Mouse (Mus musculus) brain, embryonic 14.5 days (tissue): ENCODE results near the gene Pcgf1.

Experiments used
- CTCF ChIP-seq: fragments of 200-500 bp; IDR thresholded peaks from 2 replicates; pipeline ENCODE4 v1.5.1; 2012; ENCODE audit warnings: inconsistent platforms, mild to moderate bottlenecking, moderate library complexity, borderline replicate concordance; ENCODE audit not compliant: insufficient read depth, insufficient read length; ENCODE audit errors: extremely low read depth
- POLR2A ChIP-seq: fragments of 200-500 bp; IDR thresholded peaks from 2 replicates; pipeline ENCODE4 v1.6.1; 2012; ENCODE audit warnings: mild to moderate bottlenecking, inconsistent platforms, borderline replicate concordance; ENCODE audit not compliant: poor library complexity, insufficient read depth, insufficient read length, severe bottlenecking; ENCODE audit errors: extremely low read depth

DNA sequence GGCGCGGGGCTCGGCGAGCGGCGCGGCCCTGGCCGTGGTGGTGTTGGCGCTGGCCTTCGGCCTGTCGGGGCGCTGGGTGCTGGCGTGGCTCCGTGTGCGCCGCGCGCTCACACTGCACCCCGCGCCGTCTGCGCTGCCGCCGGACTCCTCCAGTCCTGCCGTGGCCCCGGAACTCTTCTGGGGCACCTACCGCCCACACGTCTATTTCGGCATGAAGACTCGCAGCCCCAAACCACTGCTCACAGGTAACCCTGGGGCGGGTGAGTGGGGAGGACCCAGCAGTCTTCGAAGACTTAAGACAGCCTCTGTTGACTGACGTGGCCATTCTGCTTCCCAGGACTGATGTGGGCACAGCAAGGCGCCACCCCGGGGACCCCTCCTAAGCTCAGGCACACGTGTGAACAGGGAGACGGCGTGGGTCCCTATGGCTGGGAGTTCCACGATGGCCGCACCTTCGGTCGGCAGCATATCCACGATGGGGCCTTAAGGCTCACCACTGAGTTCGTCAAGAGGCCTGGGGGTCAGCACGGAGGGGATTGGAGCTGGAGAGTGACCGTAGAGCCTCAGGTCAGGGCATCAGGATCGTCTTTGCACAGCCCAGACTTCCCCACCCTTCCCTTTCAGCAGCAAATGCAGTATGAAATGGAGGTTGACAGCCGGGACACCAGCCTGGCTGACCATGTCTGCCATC is 38.2 kb downstream of the Pcgf1 start:
- no peak for TF ChIP-seq POLR2A
- TF ChIP-seq CTCF: no peak
